Mouse (Mus musculus): ENCODE data around the gene Nutf2. TPM values are rescaled to one million over a fixed set of nuclear protein-coding genes. Genes with fewer than 3 reads are reported as not detected.
"Not testable (repeated sequence)": the region's sequence is repeated elsewhere in the genome, so short reads cannot be mapped to it uniquely, and the experiment has no call there.

The Nutf2 gene
- polyA plus RNA-seq (2015; fragmentation: Nextera tagmentation; extraction: Ambion mirVana): 198 and 201 TPM in 2 replicates

GRCm38 (mm10) chr8:105860143-105860981, at the start of gene Nutf2:
Nutf2 (plus strand) TSS chr8:105860580.
- Histone ChIP-seq H3K27ac (replicated peaks) (peak within 1 kb of the TSS; percentile 93), H3K27me3 (no peaks in the 10 kb centered on the region), H3K9me3 (no peaks in the 10 kb centered on the region), H3K36me3 (peaks cover 8% of the 10 kb centered on the region; the same call in 1 of the 2 replicates), H3K9ac (peak within 1 kb of the TSS; percentile 96), H3K4me3 (peak within 1 kb of the TSS; percentile 95), H3K4me1 (replicated peaks) (peaks cover 77% of the 10 kb centered on the region), H3K4me2 (peak within 1 kb of the TSS; percentile 92)
- under 1% methylated on average over 55 of the region's 59 CpGs for WGBS
- ATAC-seq (ENCODE audit: low read depth): peak; percentile 97

GRCm38 (mm10) chr8:105811061-105811460, 49.3 kb upstream of the Nutf2 start:
- Histone ChIP-seq H3K4me1 (replicated peaks) (peaks cover 18% of the 10 kb centered on the region), H3K27ac (replicated peaks) (no peak overlapping the region), H3K4me2 (no peak overlapping the region), H3K9ac (no peak overlapping the region), H3K27me3 (no peaks in the 10 kb centered on the region), H3K4me3 (no peak overlapping the region), H3K36me3 (peaks cover 21% of the 10 kb centered on the region), H3K9me3 (no peaks in the 10 kb centered on the region)
- ATAC-seq (ENCODE audit: low read depth): no peak
- WGBS: 80% methylated on average over 10 of the region's 10 CpGs

- Histone ChIP-seq H3K36me3 (peaks cover 21% of the 10 kb centered on the region), H3K9ac (no peak overlapping the region), H3K27me3 (no peaks in the 10 kb centered on the region), H3K9me3 (no peaks in the 10 kb centered on the region), H3K4me1 (replicated peaks) (peaks cover 18% of the 10 kb centered on the region), H3K4me3 (no peak overlapping the region), H3K27ac (replicated peaks) (no peak overlapping the region), H3K4me2 (no peak overlapping the region)
- no peak for ATAC-seq (ENCODE audit: low read depth)
- 85% methylated on average over 3 of the region's 3 CpGs for WGBS
These were observed 48.8 kb upstream of the Nutf2 start for GRCm38 (mm10) chr8:105811543-105811942.

GRCm38 (mm10) chr8:105812511-105812910, 47.9 kb upstream of the Nutf2 start:
- Histone ChIP-seq H3K27ac (replicated peaks) (no peak overlapping the region), H3K9me3 (no peaks in the 10 kb centered on the region), H3K9ac (no peak overlapping the region), H3K4me2 (no peak overlapping the region), H3K36me3 (peaks cover 21% of the 10 kb centered on the region), H3K4me1 (replicated peaks) (peaks cover 18% of the 10 kb centered on the region), H3K4me3 (no peak overlapping the region), H3K27me3 (no peaks in the 10 kb centered on the region)
- no peak for ATAC-seq (ENCODE audit: low read depth)
- WGBS: 94% methylated on average over 5 of the region's 5 CpGs

- no peaks in the 10 kb centered on the region for H3K9me3 ChIP-seq
- H3K4me1 ChIP-seq (replicated peaks): peaks cover 18% of the 10 kb centered on the region
- H3K9ac ChIP-seq: no peak overlapping the region
- peaks cover 28% of the 10 kb centered on the region for H3K36me3 ChIP-seq
- ATAC-seq (ENCODE audit: low read depth): no peak
- H3K27ac ChIP-seq (replicated peaks): no peak overlapping the region
- 96% methylated on average over 6 of the region's 6 CpGs for WGBS
- no peak overlapping the region for H3K4me2 ChIP-seq
- no peak overlapping the region for H3K4me3 ChIP-seq
- H3K27me3 ChIP-seq: no peaks in the 10 kb centered on the region
These were observed 47.1 kb upstream of the Nutf2 start for GRCm38 (mm10) chr8:105813241-105813640.

GRCm38 (mm10) chr8:105819659-105820058, 40.7 kb upstream of the Nutf2 start:
- WGBS: 95% methylated on average over 3 of the region's 3 CpGs
- no peak overlapping the region for H3K27ac ChIP-seq (replicated peaks)
- ATAC-seq (ENCODE audit: low read depth): no peak
- H3K27me3 ChIP-seq: no peaks in the 10 kb centered on the region
- no peak overlapping the region for H3K9ac ChIP-seq
- H3K4me1 ChIP-seq (replicated peaks): peaks cover 11% of the 10 kb centered on the region; the same call in 1 of the 2 replicates
- H3K36me3 ChIP-seq: peaks cover 57% of the 10 kb centered on the region
- H3K9me3 ChIP-seq: no peaks in the 10 kb centered on the region
- H3K4me3 ChIP-seq: no peak overlapping the region
- H3K4me2 ChIP-seq: no peak overlapping the region

GRCm38 (mm10) chr8:105820925-105821324, 39.5 kb upstream of the Nutf2 start:
- Histone ChIP-seq H3K4me3 (no peak overlapping the region), H3K9ac (no peak overlapping the region), H3K36me3 (peaks cover 60% of the 10 kb centered on the region), H3K27ac (replicated peaks) (no peak overlapping the region), H3K9me3 (no peaks in the 10 kb centered on the region), H3K4me2 (no peak overlapping the region), H3K27me3 (no peaks in the 10 kb centered on the region), H3K4me1 (replicated peaks) (peaks cover 24% of the 10 kb centered on the region)
- WGBS: 96% methylated on average over 1 of the region's 1 CpGs
- no peak for ATAC-seq (ENCODE audit: low read depth)

GRCm38 (mm10) chr8:105825506-105825905, 34.9 kb upstream of the Nutf2 start:
- H3K4me2 ChIP-seq: peak overlapping the region; percentile 99
- ATAC-seq (ENCODE audit: low read depth): no peak
- 52% methylated on average over 4 of the region's 4 CpGs for WGBS
- H3K9ac ChIP-seq: peak overlapping the region; percentile 91; the same call in 1 of the 2 replicates
- peak overlapping the region; percentile 95 for H3K4me3 ChIP-seq
- no peaks in the 10 kb centered on the region for H3K9me3 ChIP-seq
- H3K27ac ChIP-seq (replicated peaks): no peak overlapping the region
- peaks cover 37% of the 10 kb centered on the region for H3K36me3 ChIP-seq
- peaks cover 34% of the 10 kb centered on the region for H3K4me1 ChIP-seq (replicated peaks)
- H3K27me3 ChIP-seq: no peaks in the 10 kb centered on the region

- H3K4me1 ChIP-seq (replicated peaks): peaks cover 34% of the 10 kb centered on the region
- H3K9ac ChIP-seq: peak overlapping the region; percentile 91
- peak overlapping the region; percentile 70 for H3K27ac ChIP-seq (replicated peaks)
- peak overlapping the region; percentile 99 for H3K4me2 ChIP-seq
- H3K9me3 ChIP-seq: no peaks in the 10 kb centered on the region
- WGBS: 8% methylated on average over 4 of the region's 4 CpGs
- no peak for ATAC-seq (ENCODE audit: low read depth)
- H3K4me3 ChIP-seq: peak overlapping the region; percentile 95
- peaks cover 28% of the 10 kb centered on the region for H3K36me3 ChIP-seq
- H3K27me3 ChIP-seq: no peaks in the 10 kb centered on the region
These were observed 34.0 kb upstream of the Nutf2 start for GRCm38 (mm10) chr8:105826379-105826778.

GRCm38 (mm10) chr8:105826861-105827848, 33.2 kb upstream of the Nutf2 start, which contains the start of the genes Ranbp10 and Tsnaxip1:
Ranbp10 (minus strand) TSS chr8:105827350.
Tsnaxip1 (plus strand) TSS chr8:105827731.
- H3K9me3 ChIP-seq: no peaks in the 10 kb centered on the region
- under 1% methylated on average over 52 of the region's 52 CpGs for WGBS
- ATAC-seq (ENCODE audit: low read depth): peak; percentile 99
- peak within 1 kb of the TSS; percentile 91 for H3K9ac ChIP-seq
- H3K27ac ChIP-seq (replicated peaks): peak within 1 kb of the TSS; percentile 70
- H3K4me2 ChIP-seq: peak within 1 kb of the TSS; percentile 99
- H3K36me3 ChIP-seq: peaks cover 21% of the 10 kb centered on the region
- H3K4me3 ChIP-seq: peak within 1 kb of the TSS; percentile 95
- peaks cover 34% of the 10 kb centered on the region for H3K4me1 ChIP-seq (replicated peaks)
- H3K27me3 ChIP-seq: no peaks in the 10 kb centered on the region

GRCm38 (mm10) chr8:105833740-105834139, 26.6 kb upstream of the Nutf2 start:
- not testable (repeated sequence) for H3K36me3 ChIP-seq; H3K27ac ChIP-seq (replicated peaks); H3K27me3 ChIP-seq; H3K9me3 ChIP-seq; H3K4me2 ChIP-seq; ATAC-seq (ENCODE audit: low read depth); H3K4me3 ChIP-seq; H3K9ac ChIP-seq; H3K4me1 ChIP-seq (replicated peaks)
- WGBS: 87% methylated on average over 2 of the region's 2 CpGs

GRCm38 (mm10) chr8:105835318-105835717, 25.1 kb upstream of the Nutf2 start:
- H3K4me3 ChIP-seq: no peak overlapping the region
- 0 out of 2 replicates have a peak, but pooled peaks cover 3% of the 10 kb centered on the region for H3K27me3 ChIP-seq
- ATAC-seq (ENCODE audit: low read depth): no peak
- no peak overlapping the region for H3K27ac ChIP-seq (replicated peaks)
- no peaks in the 10 kb centered on the region for H3K36me3 ChIP-seq
- H3K9ac ChIP-seq: no peak overlapping the region
- H3K4me1 ChIP-seq (replicated peaks): no peaks in the 10 kb centered on the region
- H3K4me2 ChIP-seq: no peak overlapping the region
- 28% methylated on average over 11 of the region's 11 CpGs for WGBS
- H3K9me3 ChIP-seq: no peaks in the 10 kb centered on the region
